Mouse (Mus musculus) cerebellum, adult 2 months (tissue): ENCODE data around the gene Gtf2a1.

Experiments
- CTCF ChIP-seq: fragments of 200-500 bp; IDR thresholded peaks from 2 replicates; pipeline ENCODE4 v1.5.1; 2011; ENCODE audit warnings: low read depth, mild to moderate bottlenecking, control low read depth, low read length, moderate library complexity, borderline replicate concordance; ENCODE audit not compliant: insufficient read depth
- POLR2A ChIP-seq: fragments of 200-500 bp; IDR thresholded peaks from 2 replicates; pipeline ENCODE4 v1.6.1; 2011; ENCODE audit warnings: low read length, control low read depth, borderline replicate concordance; ENCODE audit not compliant: insufficient read depth

DNA sequence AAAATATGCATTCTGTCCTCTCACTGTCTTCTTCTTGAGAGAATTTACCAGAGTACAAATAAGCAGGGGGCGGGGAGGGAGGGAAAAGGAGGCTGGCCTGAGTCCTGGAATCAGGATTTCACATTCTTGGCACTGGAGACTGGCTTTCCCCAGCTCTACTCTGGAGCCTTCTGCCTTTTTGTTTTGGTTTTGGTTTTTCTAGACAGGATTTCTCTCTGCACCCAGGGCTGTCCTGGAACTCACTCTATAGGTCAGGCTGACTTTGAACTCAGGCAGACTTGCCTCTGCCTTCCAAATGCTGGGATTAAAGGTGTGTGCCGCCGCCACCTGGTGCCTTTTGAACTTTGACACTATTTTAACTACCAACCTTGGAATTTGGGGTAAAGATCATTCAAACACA is 48.1 kb upstream of the Gtf2a1 start:
- TF ChIP-seq CTCF (no peak), POLR2A (no peak)
